Mouse (Mus musculus) CH12.LX (cell line): ENCODE measurements at regions not wholly inside any gene's neighbourhood (a gene's known extent, or its start where the extent isn't known, plus 50 kb on each side); places are given as distances from the start of the nearest gene placed in this dataset.
A peak's percentile ranks its signal among the peaks of the same experiment; 100 is the strongest.

Experiments
- DNase-seq: peaks from one replicate; pipeline ENCODE4 v3.0.0-alpha.2; 2013; ENCODE audit errors: extremely low read depth
- H3K27ac ChIP-seq: 2 replicates; pipeline ENCODE4 v1.5.1; 2012; ENCODE audit warnings: low read depth, mild to moderate bottlenecking, control low read depth, moderate library complexity; ENCODE audit not compliant: insufficient read depth
- H3K27me3 ChIP-seq: replicated peaks from 2 replicates; pipeline ENCODE3; 2012; ENCODE audit warnings: inconsistent platforms
- H3K36me3 ChIP-seq, 2 experiments: replicated peaks in 1 of 2; 2 replicates each; pipeline versions ENCODE3 to v1.6.1; 2012; ENCODE audit warnings: inconsistent platforms in 1 of 2, low read length in 1 of 2, mild to moderate bottlenecking in 1 of 2, mixed read lengths in 1 of 2, moderate library complexity in 1 of 2; ENCODE audit not compliant: control insufficient read depth in 1 of 2, insufficient read depth in 1 of 2
- H3K4me1 ChIP-seq, 2 experiments: 2 replicates each; pipeline ENCODE4 v1.6.1; 2012; ENCODE audit warnings: inconsistent platforms in 1 of 2, moderate library complexity in 1 of 2; ENCODE audit not compliant: insufficient read depth in 2 of 2, control insufficient read depth in 1 of 2
- H3K4me2 ChIP-seq: 2 replicates; pipeline ENCODE4 v1.6.1; 2012; ENCODE audit warnings: low read depth, mild to moderate bottlenecking, control low read depth; ENCODE audit not compliant: poor library complexity, insufficient read depth, severe bottlenecking
- H3K4me3 ChIP-seq, 3 experiments: fragments of 150-350 bp in 1 of 3; sonication (generic) in 1 of 3; replicated peaks in 1 of 3; 2 replicates each; pipeline versions ENCODE3 to v1.5.1; 2011 to 2012; ENCODE audit warnings: low read depth in 2 of 3, low read length in 2 of 3, mild to moderate bottlenecking in 2 of 3, moderate library complexity in 2 of 3, control low read depth in 1 of 3, improper control_type of control experiment in 1 of 3, inconsistent platforms in 1 of 3, mixed read lengths in 1 of 3; ENCODE audit not compliant: poor library complexity in 1 of 3
- H3K79me2 ChIP-seq: replicated peaks from 2 replicates; pipeline ENCODE4 v1.6.1; 2012; ENCODE audit warnings: mild to moderate bottlenecking, moderate library complexity; ENCODE audit not compliant: control insufficient read depth, poor library complexity, insufficient read depth, severe bottlenecking; ENCODE audit errors: extremely low read depth
- H3K9ac ChIP-seq: 2 replicates; pipeline ENCODE4 v1.6.1; 2012; ENCODE audit warnings: low read depth, mild to moderate bottlenecking, control low read depth, moderate library complexity; ENCODE audit not compliant: insufficient read depth
- H3K9me3 ChIP-seq: replicated peaks from 2 replicates; pipeline ENCODE3; 2012; ENCODE audit warnings: low read length, inconsistent platforms, mixed read lengths
- CHD2 ChIP-seq: IDR thresholded peaks from 2 replicates; pipeline ENCODE4 v1.6.1; 2011; ENCODE audit warnings: low read length, improper control_type of control experiment
- CTCF ChIP-seq, 2 experiments: IDR thresholded peaks in 1 of 2; conservative IDR thresholded peaks in 1 of 2; 2 replicates each; pipeline ENCODE4 v1.5.1; 2011 to 2012; ENCODE audit warnings: low read depth in 2 of 2, low read length in 2 of 2, improper control_type of control experiment in 1 of 2, inconsistent platforms in 1 of 2, mild to moderate bottlenecking in 1 of 2, moderate library complexity in 1 of 2
- E2F4 ChIP-seq: IDR thresholded peaks from 2 replicates; pipeline ENCODE4 v1.6.1; 2011; ENCODE audit warnings: low read depth, low read length, improper control_type of control experiment; ENCODE audit not compliant: insufficient replicate concordance
- ELF1 ChIP-seq: IDR thresholded peaks from 2 replicates; pipeline ENCODE4 v1.6.1; 2014; ENCODE audit warnings: low read depth, mild to moderate bottlenecking, inconsistent platforms, low read length, improper control_type of control experiment
- ETS1 ChIP-seq: conservative IDR thresholded peaks from 2 replicates; pipeline ENCODE4 v1.6.1; 2012; ENCODE audit warnings: low read depth, mild to moderate bottlenecking, inconsistent platforms, low read length, improper control_type of control experiment, moderate library complexity
- GABPA ChIP-seq: IDR thresholded peaks from 2 replicates; pipeline ENCODE4 v1.6.1; 2012; ENCODE audit warnings: low read depth, low read length, improper control_type of control experiment, inconsistent platforms; ENCODE audit not compliant: insufficient replicate concordance
- JUN ChIP-seq: IDR thresholded peaks from 2 replicates; pipeline ENCODE4 v1.6.1; 2011; ENCODE audit warnings: low read depth, mild to moderate bottlenecking, low read length, improper control_type of control experiment, moderate library complexity; ENCODE audit not compliant: insufficient read depth
- MAFK ChIP-seq: IDR thresholded peaks from 2 replicates; pipeline ENCODE4 v1.6.1; 2011; ENCODE audit warnings: low read length, improper control_type of control experiment; ENCODE audit not compliant: insufficient replicate concordance
- MAX ChIP-seq: IDR thresholded peaks from 2 replicates; pipeline ENCODE4 v1.6.1; 2011; ENCODE audit warnings: low read length, improper control_type of control experiment
- MAZ ChIP-seq: IDR thresholded peaks from 2 replicates; pipeline ENCODE4 v1.6.1; 2012; ENCODE audit warnings: low read depth, mild to moderate bottlenecking, inconsistent platforms, low read length, improper control_type of control experiment, moderate library complexity
- MEF2A ChIP-seq: IDR thresholded peaks from 2 replicates; pipeline ENCODE4 v1.6.1; 2014; ENCODE audit warnings: low read depth, mild to moderate bottlenecking, inconsistent platforms, low read length, improper control_type of control experiment, borderline replicate concordance
- NRF1 ChIP-seq: IDR thresholded peaks from 2 replicates; pipeline ENCODE4 v1.6.1; 2014; ENCODE audit warnings: low read depth, mild to moderate bottlenecking, inconsistent platforms, low read length, improper control_type of control experiment, moderate library complexity
- PAX5 ChIP-seq: IDR thresholded peaks from 2 replicates; pipeline ENCODE4 v1.6.1; 2012; ENCODE audit warnings: low read length, inconsistent platforms, mixed read lengths
- POLR2A ChIP-seq: IDR thresholded peaks from 2 replicates; pipeline ENCODE4 v1.6.1; 2011; ENCODE audit warnings: low read depth, mild to moderate bottlenecking, improper control_type of control experiment, low read length
- POLR2AphosphoS2 ChIP-seq: IDR thresholded peaks from 2 replicates; pipeline ENCODE4 v1.6.1; 2011; ENCODE audit warnings: low read depth, low read length, improper control_type of control experiment
- RAD21 ChIP-seq: IDR thresholded peaks from 2 replicates; pipeline ENCODE4 v1.6.1; 2011; ENCODE audit warnings: low read depth, mild to moderate bottlenecking, low read length, improper control_type of control experiment, moderate library complexity
- SIN3A ChIP-seq: IDR thresholded peaks from 2 replicates; pipeline ENCODE4 v1.6.1; 2012; ENCODE audit warnings: low read length, improper control_type of control experiment, inconsistent platforms
- TCF12 ChIP-seq: IDR thresholded peaks from 2 replicates; pipeline ENCODE4 v1.6.1; 2014; ENCODE audit warnings: low read depth, mild to moderate bottlenecking, inconsistent platforms, low read length, improper control_type of control experiment
- USF2 ChIP-seq: conservative IDR thresholded peaks from 2 replicates; pipeline ENCODE4 v1.6.1; 2011; ENCODE audit warnings: low read depth, low read length, improper control_type of control experiment
- ZC3H11A ChIP-seq: IDR thresholded peaks from 2 replicates; pipeline ENCODE4 v1.6.1; 2012; ENCODE audit warnings: low read depth, mild to moderate bottlenecking, inconsistent platforms, low read length, improper control_type of control experiment
- ZKSCAN1 ChIP-seq: IDR thresholded peaks from 2 replicates; pipeline ENCODE4 v1.6.1; 2012; ENCODE audit warnings: low read depth, inconsistent platforms, low read length, improper control_type of control experiment, borderline replicate concordance
- ZMIZ1 ChIP-seq: IDR thresholded peaks from 2 replicates; pipeline ENCODE4 v1.6.1; 2012; ENCODE audit warnings: low read depth, mild to moderate bottlenecking, inconsistent platforms, low read length, improper control_type of control experiment
- ZNF384 ChIP-seq: IDR thresholded peaks from 2 replicates; pipeline ENCODE4 v1.6.1; 2012; ENCODE audit warnings: low read depth, low read length, improper control_type of control experiment, inconsistent platforms
- dilution Hi-C: fragments of 300-500 bp; cut with MboI; formaldehyde crosslinking; loops from 2 replicates; pipeline ENCODE4 v1.14.3; 2020; ENCODE audit warnings: low sequenced_read_pairs; ENCODE audit not compliant: extremely low pct_unique_long_range_greater_than_20kb, extremely low pct_ligation_motif_present
- in situ Hi-C: fragments of 300-500 bp; cut with MboI; formaldehyde crosslinking; loops from 3 replicates; pipeline ENCODE4 v1.14.3; 2019; ENCODE audit warnings: low sequenced_read_pairs, low pct_ligation_motif_present, low pct_unique_long_range_greater_than_20kb, mixed read lengths

DNA sequence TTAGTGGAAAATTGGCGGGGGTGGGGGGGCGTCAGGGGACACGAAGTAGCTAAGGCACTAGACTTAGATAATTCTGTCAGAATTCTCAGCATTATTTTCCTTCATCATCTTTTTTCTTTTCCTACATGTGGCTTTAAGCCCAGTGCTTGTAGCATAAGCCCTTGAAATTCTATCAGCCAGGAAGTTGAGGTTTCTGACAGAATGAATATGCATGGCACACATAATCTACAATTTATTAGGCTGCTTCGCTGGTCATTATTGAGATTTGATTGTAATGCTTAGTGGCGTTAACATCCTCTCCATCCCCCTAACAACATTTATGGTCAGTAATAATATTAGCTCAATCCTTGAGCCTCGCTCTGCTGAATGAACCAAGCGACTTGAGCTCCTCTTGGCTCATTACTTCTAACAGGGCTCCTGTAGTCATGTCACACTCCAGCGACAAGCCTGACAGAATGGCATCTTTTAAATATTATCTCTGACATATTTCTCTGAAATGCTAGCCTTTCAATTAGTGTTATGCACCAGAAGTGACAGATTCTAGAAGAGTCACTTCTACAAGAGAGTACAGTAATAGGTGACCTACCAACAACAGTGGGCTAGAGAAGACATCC is 222.1 kb upstream of the Btbd3 start:
- Histone ChIP-seq H3K27ac (no peak overlapping the region), H3K4me2 (no peak overlapping the region), H3K27me3 (no peaks in the 10 kb centered on the region), H3K9ac (no peak overlapping the region), H3K4me1 (no peaks in the 10 kb centered on the region), H3K9me3 (peaks cover 26% of the 10 kb centered on the region), H3K36me3 (no peaks in the 10 kb centered on the region), H3K4me3 (no peak overlapping the region), H3K79me2 (no peaks in the 10 kb centered on the region)
- DNase-seq = no peak
- in situ Hi-C loops (no loop called here), dilution Hi-C loops (no loop called here)
- no peak for TF ChIP-seq E2F4
- TF ChIP-seq SIN3A = no peak
- no peak for TF ChIP-seq ETS1
- TF ChIP-seq MAZ = no peak
- no peak for TF ChIP-seq USF2
- TF ChIP-seq JUN = no peak
- no peak for TF ChIP-seq MAFK
- TF ChIP-seq CHD2 = no peak
- TF ChIP-seq TCF12 = no peak
- no peak for TF ChIP-seq MEF2A
- TF ChIP-seq ELF1 = no peak
- TF ChIP-seq PAX5 = no peak
- TF ChIP-seq GABPA = no peak
- no peak for TF ChIP-seq NRF1
- TF ChIP-seq ZNF384 = no peak
- no peak for TF ChIP-seq ZC3H11A
- no peak for TF ChIP-seq MAX
- no peak for TF ChIP-seq POLR2A
- TF ChIP-seq ZKSCAN1 = no peak

DNA sequence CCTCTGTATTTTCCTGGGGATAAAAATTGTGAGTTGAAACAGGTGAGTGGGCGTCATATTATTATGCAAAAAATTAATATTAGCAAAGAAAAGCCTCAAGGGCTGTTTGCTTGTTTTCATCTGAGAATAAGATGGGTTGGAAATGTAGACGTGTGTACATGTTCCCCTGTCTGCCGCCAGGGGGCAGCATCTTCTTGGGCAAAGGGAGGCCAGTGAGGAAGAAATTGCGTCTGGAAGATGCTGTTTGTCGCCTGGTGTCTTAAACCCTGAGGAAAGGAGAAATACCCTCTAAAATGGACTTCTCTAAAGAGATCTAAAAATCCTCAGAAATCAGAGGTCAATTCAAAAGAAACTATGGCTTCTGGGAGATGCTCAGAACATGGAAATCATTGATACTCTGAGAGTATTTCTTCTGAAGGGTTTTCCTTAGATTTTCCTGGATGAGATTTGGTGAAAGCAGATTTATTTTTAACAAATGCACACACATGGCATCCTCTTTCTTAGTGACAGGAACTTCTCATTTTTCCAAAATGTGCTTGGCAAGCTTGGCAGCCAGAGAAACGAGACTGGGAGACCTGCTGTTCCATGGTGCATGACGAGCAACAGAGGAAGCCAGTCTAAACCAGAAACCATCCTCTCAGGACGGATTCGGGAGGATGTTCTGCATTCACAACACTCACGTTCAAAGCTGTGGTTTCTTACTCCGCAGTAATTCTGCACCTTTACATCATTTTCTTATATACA is 222.8 kb upstream of the Btbd3 start:
- in situ Hi-C loops (no loop called here), dilution Hi-C loops (no loop called here)
- Histone ChIP-seq H3K9me3 (peaks cover 28% of the 10 kb centered on the region), H3K27me3 (no peaks in the 10 kb centered on the region), H3K4me3 (no peak overlapping the region)
- DNase-seq = no peak
- TF ChIP-seq POLR2AphosphoS2 (no peak), RAD21 (peak; percentile 8), ELF1 (no peak), MEF2A (no peak), ZMIZ1 (no peak), POLR2A (no peak), ZC3H11A (no peak), PAX5 (no peak), E2F4 (no peak), CTCF (conservative IDR thresholded peaks at IDR 0.05 in 1 of 2, IDR thresholded peaks at IDR 0.05 in 1 of 2; ENCODE audit: low read depth in 2 of 2, low read length in 2 of 2) (0 out of 4 replicates have a peak, but pooled peaks of 1 of the 2 experiments have one; percentile 20)
- TF ChIP-seq, all 38 proteins: peak for 2
- H3K27ac ChIP-seq = no peak overlapping the region
- H3K4me2 ChIP-seq = no peak overlapping the region
- H3K36me3 ChIP-seq = no peaks in the 10 kb centered on the region
- H3K79me2 ChIP-seq = no peaks in the 10 kb centered on the region
- no peaks in the 10 kb centered on the region for H3K4me1 ChIP-seq
- H3K9ac ChIP-seq = no peak overlapping the region
